Mouse (Mus musculus) leukemia stem cell, adult 10-12 weeks (primary cell): ENCODE results near the gene Pdgfc. TPM values are rescaled to one million over a fixed set of nuclear protein-coding genes. Genes with fewer than 3 reads are reported as not detected.

Source experiments
- polyA plus RNA-seq: library from polyadenylated mRNA; stranded (reverse); fragments of >175 nt; gene quantifications from 2 replicates; pipeline ENCODE4 v1.2.3, GENCODE M21; 2012; ENCODE audit warnings: low replicate concordance

Pdgfc gene
- 1.8 and 2.2 TPM in 2 replicates for polyA plus RNA-seq

GRCm38 (mm10) chr3:81036151-81036553 lies at the start of gene Pdgfc:
Gene Pdgfc (plus strand): TSS chr3:81036416.

Other genes starting within 250 kb of the Pdgfc start
- not detected in 2 replicates for gene Gria2, start 233.6 kb upstream of the Pdgfc start, polyA plus RNA-seq
- not detected in 2 replicates for gene Glrb, start 122.8 kb upstream of the Pdgfc start, polyA plus RNA-seq